Comparison of ENCODE assay signal across 39 mouse cellular contexts in genomic region chr8:105088581-105088980, GRCm38 (mm10). TPM values are rescaled to one million over a fixed set of nuclear protein-coding genes. Genes with fewer than 3 reads are reported as not detected.
"Had no signal": no experiment of that assay in that cellular context is flagged by ENCODE, and none has a peak within 500 bp of the region (broad histone marks: within the 10 kb centered on the region; RNA-seq: fewer than 3 reads in every experiment).

No protein-coding gene starts in this region.

- H3K9me3 ChIP-seq: embryonic facial prominence, embryonic 10.5 days; embryonic facial prominence, embryonic 12.5 days; embryonic facial prominence, embryonic 13.5 days; embryonic facial prominence, embryonic 15.5 days; forebrain, embryonic 10.5 days; forebrain, embryonic 12.5 days; forebrain, embryonic 13.5 days; forebrain, embryonic 15.5 days had no signal

- H3K27me3 ChIP-seq: embryonic facial prominence, embryonic 12.5 days; embryonic facial prominence, embryonic 13.5 days; embryonic facial prominence, embryonic 15.5 days; forebrain, embryonic 12.5 days; forebrain, embryonic 13.5 days; forebrain, embryonic 15.5 days had no signal

- DNase-seq: cerebellum, adult 2 months; cerebellum, adult 8-10 months; cerebellum, adult 9-10 months; cerebellum, adult 9-11 months; cerebellum, postnatal 10 days; cerebellum, postnatal 14 days; cerebellum, postnatal 25 days; cerebellum, postnatal 36 days; embryo, embryonic 11 days; forebrain, postnatal 0 days; gastrocnemius, adult 2 months; gastrocnemius, postnatal 10 days; gastrocnemius, postnatal 14 days; gastrocnemius, postnatal 25 days; gastrocnemius, postnatal 36 days; heart, adult 18-20 months had no signal

- H3K9ac ChIP-seq: embryonic facial prominence, embryonic 12.5 days; embryonic facial prominence, embryonic 13.5 days; embryonic facial prominence, embryonic 15.5 days; forebrain, embryonic 12.5 days; forebrain, embryonic 13.5 days; forebrain, embryonic 15.5 days; forebrain, postnatal 0 days had no signal

- H3K36me3 ChIP-seq: embryonic facial prominence, embryonic 10.5 days; embryonic facial prominence, embryonic 12.5 days; embryonic facial prominence, embryonic 13.5 days; embryonic facial prominence, embryonic 15.5 days; forebrain, embryonic 10.5 days; forebrain, embryonic 12.5 days; forebrain, embryonic 15.5 days had no signal

- H3K4me2 ChIP-seq: embryonic facial prominence, embryonic 12.5 days; embryonic facial prominence, embryonic 13.5 days; embryonic facial prominence, embryonic 15.5 days; forebrain, embryonic 12.5 days; forebrain, embryonic 13.5 days; forebrain, embryonic 15.5 days had no signal

- H3K4me1 ChIP-seq: embryonic facial prominence, embryonic 10.5 days; embryonic facial prominence, embryonic 12.5 days; embryonic facial prominence, embryonic 13.5 days; embryonic facial prominence, embryonic 15.5 days; forebrain, embryonic 10.5 days; forebrain, embryonic 12.5 days; forebrain, embryonic 13.5 days; forebrain, embryonic 15.5 days had no signal

- H3K27ac ChIP-seq: embryonic facial prominence, embryonic 10.5 days; embryonic facial prominence, embryonic 12.5 days; embryonic facial prominence, embryonic 13.5 days; embryonic facial prominence, embryonic 15.5 days; forebrain, embryonic 10.5 days; forebrain, embryonic 12.5 days; forebrain, embryonic 13.5 days; forebrain, embryonic 15.5 days; gastrocnemius, adult 2 months had no signal

- H3K4me3 ChIP-seq: embryonic facial prominence, embryonic 10.5 days; embryonic facial prominence, embryonic 12.5 days; embryonic facial prominence, embryonic 13.5 days; embryonic facial prominence, embryonic 15.5 days; erythroblast, embryonic 14.5 days; forebrain, embryonic 10.5 days; forebrain, embryonic 12.5 days; forebrain, embryonic 13.5 days; forebrain, embryonic 15.5 days; gastrocnemius, adult 2 months had no signal

- ATAC-seq: forebrain, embryonic 13.5 days; forebrain, embryonic 14.5 days; forebrain, embryonic 15.5 days; forebrain, embryonic 16.5 days; forebrain, postnatal 0 days had no signal

RNA-seq across cellular contexts. Expression of gene Ces3b, which starts 5.0 kb away (rescaled TPM):
- total RNA-seq: common myeloid progenitor, adult 5-6 weeks; forebrain, postnatal 0 days; gastrocnemius, adult 2 months; gastrocnemius, adult 8-10 months; gastrocnemius, postnatal 10 days; gastrocnemius, postnatal 14 days; gastrocnemius, postnatal 25 days; gastrocnemius, postnatal 36 days; gastrocnemius, postnatal 4 days; granulocyte monocyte progenitor cell, adult 5-6 weeks; heart, adult 18-20 months had no signal
- polyA plus RNA-seq: cerebellum, adult 2 months; cortical plate, adult 2 months; embryonic facial prominence, embryonic 10.5 days; embryonic facial prominence, embryonic 11.5 days; embryonic facial prominence, embryonic 12.5 days; embryonic facial prominence, embryonic 13.5 days; embryonic facial prominence, embryonic 14.5 days; embryonic facial prominence, embryonic 15.5 days; erythroblast, embryonic 14.5 days; forebrain, embryonic 10.5 days; forebrain, embryonic 11.5 days; forebrain, embryonic 12.5 days; forebrain, embryonic 13.5 days; forebrain, embryonic 14.5 days; forebrain, embryonic 15.5 days; forebrain, embryonic 16.5 days; forebrain, postnatal 0 days; frontal cortex, adult 2 months had no signal

RNA-seq across cellular contexts. Expression of gene Ces3a, which starts 40.2 kb away (rescaled TPM):
- total RNA-seq: common myeloid progenitor, adult 5-6 weeks; forebrain, postnatal 0 days; gastrocnemius, adult 2 months; gastrocnemius, adult 8-10 months; gastrocnemius, postnatal 10 days; gastrocnemius, postnatal 14 days; gastrocnemius, postnatal 25 days; granulocyte monocyte progenitor cell, adult 5-6 weeks; heart, adult 18-20 months had no signal
- polyA plus RNA-seq: cerebellum, adult 2 months; cortical plate, adult 2 months; embryonic facial prominence, embryonic 10.5 days; embryonic facial prominence, embryonic 11.5 days; embryonic facial prominence, embryonic 12.5 days; embryonic facial prominence, embryonic 13.5 days; embryonic facial prominence, embryonic 14.5 days; embryonic facial prominence, embryonic 15.5 days; erythroblast, embryonic 14.5 days; forebrain, embryonic 10.5 days; forebrain, embryonic 11.5 days; forebrain, embryonic 12.5 days; forebrain, embryonic 13.5 days; forebrain, embryonic 14.5 days; forebrain, embryonic 15.5 days; forebrain, embryonic 16.5 days; forebrain, postnatal 0 days; frontal cortex, adult 2 months; gonadal fat pad, adult 2 months had no signal

RNA-seq across cellular contexts. Expression of gene Ces4a, which starts 43.0 kb away (rescaled TPM):
- total RNA-seq: common myeloid progenitor, adult 5-6 weeks; gastrocnemius, adult 18-20 months; gastrocnemius, adult 2 months; gastrocnemius, adult 8-10 months; gastrocnemius, postnatal 10 days; gastrocnemius, postnatal 14 days; gastrocnemius, postnatal 25 days; gastrocnemius, postnatal 36 days; gastrocnemius, postnatal 4 days; granulocyte monocyte progenitor cell, adult 5-6 weeks; heart, adult 18-20 months; heart, adult 8-10 months had no signal
- polyA plus RNA-seq: cortical plate, adult 2 months; embryonic facial prominence, embryonic 10.5 days; embryonic facial prominence, embryonic 11.5 days; embryonic facial prominence, embryonic 12.5 days; embryonic facial prominence, embryonic 13.5 days; embryonic facial prominence, embryonic 14.5 days; embryonic facial prominence, embryonic 15.5 days; erythroblast, embryonic 14.5 days; forebrain, embryonic 10.5 days; forebrain, embryonic 11.5 days; forebrain, embryonic 12.5 days; forebrain, postnatal 0 days; frontal cortex, adult 2 months had no signal
